Mouse (Mus musculus) forebrain, embryonic 14.5 days (tissue): ENCODE measurements around the gene Fbn1. TPM values are rescaled to one million over a fixed set of nuclear protein-coding genes. Genes with fewer than 3 reads are reported as not detected.

Experiments
- ATAC-seq: fragments of 200-750 bp; cut with Nextera tagmentation; 2 replicates; pipeline ENCODE4 v1.8.0; 2017; ENCODE audit warnings: mild to moderate bottlenecking, moderate library complexity
- DNase-seq: peaks from one replicate; pipeline ENCODE4 v3.0.0-alpha.2; 2015; ENCODE audit warnings: low spot score
- H3K27ac ChIP-seq: fragments of 300-500 bp; sonication (generic); 2 replicates; pipeline ENCODE4 v1.5.1; 2014; ENCODE audit warnings: low read depth, mild to moderate bottlenecking, control low read depth, low read length, moderate library complexity
- H3K27me3 ChIP-seq: fragments of 300-500 bp; sonication (generic); replicated peaks from 2 replicates; pipeline ENCODE4 v1.6.1; 2014; ENCODE audit warnings: low read length, control low read depth, mixed read lengths; ENCODE audit not compliant: control insufficient read depth, insufficient read depth
- H3K36me3 ChIP-seq: fragments of 300-500 bp; sonication (generic); 2 replicates; pipeline ENCODE4 v1.6.1; 2014; ENCODE audit warnings: low read length, control low read depth; ENCODE audit not compliant: control insufficient read depth, insufficient read depth
- H3K4me1 ChIP-seq: fragments of 300-500 bp; sonication (generic); 2 replicates; pipeline ENCODE4 v1.6.1; 2014; ENCODE audit warnings: antibody characterized with exemption, low read length, control low read depth; ENCODE audit not compliant: control insufficient read depth, insufficient read depth
- H3K4me2 ChIP-seq: fragments of 300-500 bp; sonication (generic); 2 replicates; pipeline ENCODE4 v1.6.1; 2014; ENCODE audit warnings: mild to moderate bottlenecking, control low read depth, low read length
- H3K4me3 ChIP-seq: fragments of 300-500 bp; sonication (generic); 2 replicates; pipeline ENCODE4 v1.5.1; 2014; ENCODE audit warnings: low read depth, low read length, control low read depth
- H3K9ac ChIP-seq: fragments of 300-500 bp; sonication (generic); 2 replicates; pipeline ENCODE4 v1.6.1; 2014; ENCODE audit warnings: mild to moderate bottlenecking, low read length, control low read depth, moderate library complexity
- H3K9me3 ChIP-seq: fragments of 300-500 bp; sonication (generic); replicated peaks from 2 replicates; pipeline ENCODE4 v1.6.1; 2016; ENCODE audit warnings: low read length, control low read depth, mixed read lengths; ENCODE audit not compliant: control insufficient read depth
- WGBS: fragments of 180-500 bp; shearing (Covaris S2); extraction: QIAGEN DNeasy Blood & Tissue Kit; methylation state at CpG from one replicate; pipeline ENCODE4 v1.1.7; 2014; 5-methylcytosine and 5-hydroxymethylcytosine counted together
- polyA plus RNA-seq: library from polyadenylated mRNA; unstranded; fragments of >200 nt; fragmentation: Nextera tagmentation; extraction: Ambion mirVana; gene quantifications from 2 replicates; pipeline ENCODE4 v1.2.1, GENCODE M21; 2014

The Fbn1 gene
- polyA plus RNA-seq, 1 experiment from 2014 or later, result 2.1 TPM

GRCm38 (mm10) chr2:125355216-125355971, 152.4 kb downstream of the Fbn1 start:
- DNase-seq, result peak; percentile 7

GRCm38 (mm10) chr2:125354587-125354986, 153.2 kb downstream of the Fbn1 start:
- ATAC-seq (no peak), DNase-seq (peak; percentile 42)
- H3K4me2 ChIP-seq, result no peak overlapping the region
- H3K27ac ChIP-seq, result no peak overlapping the region
- H3K36me3 ChIP-seq, result peaks cover 7% of the 10 kb centered on the region; the same call in 1 of the 2 replicates
- H3K4me1 ChIP-seq, result no peaks in the 10 kb centered on the region
- no peak overlapping the region for H3K9ac ChIP-seq
- no peaks in the 10 kb centered on the region for H3K27me3 ChIP-seq
- no peaks in the 10 kb centered on the region for H3K9me3 ChIP-seq
- WGBS, result 73% methylated on average over 11 of the region's 11 CpGs
- H3K4me3 ChIP-seq, result no peak overlapping the region

More at GRCm38 (mm10) chr2:125355216-125355971, 152.4 kb downstream of the Fbn1 start:
- Histone ChIP-seq H3K4me3 (no peak overlapping the region), H3K36me3 (peaks cover 6% of the 10 kb centered on the region; the same call in 1 of the 2 replicates), H3K4me1 (no peaks in the 10 kb centered on the region), H3K27ac (no peak overlapping the region), H3K4me2 (no peak overlapping the region), H3K27me3 (no peaks in the 10 kb centered on the region), H3K9ac (no peak overlapping the region), H3K9me3 (no peaks in the 10 kb centered on the region)
- 78% methylated on average over 11 of the region's 11 CpGs for WGBS
- ATAC-seq, result no peak

- H3K9ac ChIP-seq, result no peak overlapping the region
- no peaks in the 10 kb centered on the region for H3K9me3 ChIP-seq
- H3K4me1 ChIP-seq, result no peaks in the 10 kb centered on the region
- DNase-seq (no peak), ATAC-seq (no peak)
- 92% methylated on average over 5 of the region's 5 CpGs for WGBS
- H3K4me3 ChIP-seq, result no peak overlapping the region
- H3K27ac ChIP-seq, result no peak overlapping the region
- H3K4me2 ChIP-seq, result no peak overlapping the region
- H3K27me3 ChIP-seq, result no peaks in the 10 kb centered on the region
- H3K36me3 ChIP-seq, result peaks cover 16% of the 10 kb centered on the region; the same call in 1 of the 2 replicates
Measured at GRCm38 (mm10) chr2:125349144-125349543, 158.6 kb downstream of the Fbn1 start.

GRCm38 (mm10) chr2:125342181-125342950, 165.4 kb downstream of the Fbn1 start:
- H3K36me3 ChIP-seq, result peaks cover 11% of the 10 kb centered on the region
- WGBS, result 90% methylated on average over 21 of the region's 21 CpGs
- H3K4me1 ChIP-seq, result no peaks in the 10 kb centered on the region

GRCm38 (mm10) chr2:125340381-125340780, 167.4 kb downstream of the Fbn1 start:
- Histone ChIP-seq H3K27me3 (no peaks in the 10 kb centered on the region), H3K27ac (no peak overlapping the region), H3K9me3 (no peaks in the 10 kb centered on the region), H3K36me3 (peaks cover 20% of the 10 kb centered on the region), H3K9ac (no peak overlapping the region), H3K4me3 (no peak overlapping the region), H3K4me1 (no peaks in the 10 kb centered on the region), H3K4me2 (no peak overlapping the region)
- WGBS, result 92% methylated on average over 5 of the region's 5 CpGs
- DNase-seq (no peak), ATAC-seq (no peak)

More at GRCm38 (mm10) chr2:125342181-125342950, 165.4 kb downstream of the Fbn1 start:
- H3K27me3 ChIP-seq, result no peaks in the 10 kb centered on the region
- no peaks in the 10 kb centered on the region for H3K9me3 ChIP-seq
- no peak for DNase-seq
- no peak overlapping the region for H3K4me3 ChIP-seq
- H3K9ac ChIP-seq, result no peak overlapping the region
- ATAC-seq, result no peak
- no peak overlapping the region for H3K27ac ChIP-seq
- H3K4me2 ChIP-seq, result no peak overlapping the region

- no peak overlapping the region for H3K27ac ChIP-seq
- H3K4me1 ChIP-seq, result no peaks in the 10 kb centered on the region
- H3K4me2 ChIP-seq, result no peak overlapping the region
- ATAC-seq (no peak), DNase-seq (no peak)
- H3K9me3 ChIP-seq, result no peaks in the 10 kb centered on the region
- no peak overlapping the region for H3K9ac ChIP-seq
- no peak overlapping the region for H3K4me3 ChIP-seq
- no peaks in the 10 kb centered on the region for H3K27me3 ChIP-seq
- WGBS, result 89% methylated on average over 3 of the region's 3 CpGs
- H3K36me3 ChIP-seq, result peaks cover 17% of the 10 kb centered on the region
Measured at GRCm38 (mm10) chr2:125337239-125337638, 170.6 kb downstream of the Fbn1 start.

- WGBS, result 95% methylated on average over 11 of the region's 11 CpGs
- DNase-seq (no peak), ATAC-seq (no peak)
Measured at GRCm38 (mm10) chr2:125335206-125335605, 172.6 kb downstream of the Fbn1 start.

GRCm38 (mm10) chr2:125334163-125334562, 173.6 kb downstream of the Fbn1 start:
- no peaks in the 10 kb centered on the region for H3K27me3 ChIP-seq
- peaks cover 11% of the 10 kb centered on the region; the same call in 1 of the 2 replicates for H3K36me3 ChIP-seq
- WGBS, result 78% methylated on average over 4 of the region's 4 CpGs
- no peak for ATAC-seq
- H3K9ac ChIP-seq, result no peak overlapping the region
- no peak overlapping the region for H3K4me3 ChIP-seq
- H3K4me1 ChIP-seq, result no peaks in the 10 kb centered on the region
- no peak overlapping the region for H3K4me2 ChIP-seq
- peak; percentile 30 for DNase-seq
- H3K27ac ChIP-seq, result no peak overlapping the region
- H3K9me3 ChIP-seq, result no peaks in the 10 kb centered on the region

More at GRCm38 (mm10) chr2:125335206-125335605, 172.6 kb downstream of the Fbn1 start:
- H3K36me3 ChIP-seq, result peaks cover 11% of the 10 kb centered on the region; the same call in 1 of the 2 replicates
- no peak overlapping the region for H3K9ac ChIP-seq
- no peak overlapping the region for H3K4me2 ChIP-seq
- no peak overlapping the region for H3K27ac ChIP-seq
- no peaks in the 10 kb centered on the region for H3K4me1 ChIP-seq
- H3K9me3 ChIP-seq, result no peaks in the 10 kb centered on the region
- H3K27me3 ChIP-seq, result no peaks in the 10 kb centered on the region
- no peak overlapping the region for H3K4me3 ChIP-seq
